Mouse (Mus musculus) embryonic facial prominence, embryonic 14.5 days (tissue): ENCODE data around the gene Arfgef2. TPM values are rescaled to one million over a fixed set of nuclear protein-coding genes. Genes with fewer than 3 reads are reported as not detected.
A peak's percentile ranks its signal among the peaks of the same experiment; 100 is the strongest.

Experiments used
- ATAC-seq: fragments of 200-750 bp; cut with Nextera tagmentation; 2 replicates; pipeline ENCODE4 v1.8.0; 2017; ENCODE audit warnings: low read depth, moderate number of reproducible peaks, moderate TSS enrichment
- DNase-seq: peaks from one replicate; pipeline ENCODE4 v3.0.0-alpha.2; 2015; ENCODE audit warnings: low spot score
- H3K27ac ChIP-seq: fragments of 300-500 bp; sonication (generic); replicated peaks from 2 replicates; pipeline ENCODE4 v1.5.1; 2014; ENCODE audit warnings: low read depth, mild to moderate bottlenecking, low read length, moderate library complexity
- H3K27me3 ChIP-seq: fragments of 300-500 bp; sonication (generic); replicated peaks from 2 replicates; pipeline ENCODE4 v1.6.1; 2014; ENCODE audit warnings: low read length; ENCODE audit not compliant: control insufficient read depth, insufficient read depth
- H3K36me3 ChIP-seq: fragments of 300-500 bp; sonication (generic); 2 replicates; pipeline ENCODE4 v1.6.1; 2014; ENCODE audit warnings: low read length, mixed read lengths; ENCODE audit not compliant: control insufficient read depth, insufficient read depth
- H3K4me1 ChIP-seq: fragments of 300-500 bp; sonication (generic); 2 replicates; pipeline ENCODE4 v1.6.1; 2014; ENCODE audit warnings: antibody characterized with exemption, low read length; ENCODE audit not compliant: control insufficient read depth, insufficient read depth
- H3K4me2 ChIP-seq: fragments of 300-500 bp; sonication (generic); 2 replicates; pipeline ENCODE4 v1.6.1; 2014; ENCODE audit warnings: low read depth, mild to moderate bottlenecking, low read length, moderate library complexity, mixed read lengths
- H3K4me3 ChIP-seq: fragments of 300-500 bp; sonication (generic); 2 replicates; pipeline ENCODE4 v1.5.1; 2014; ENCODE audit warnings: low read depth, mild to moderate bottlenecking, low read length
- H3K9ac ChIP-seq: fragments of 300-500 bp; sonication (generic); 2 replicates; pipeline ENCODE4 v1.6.1; 2014; ENCODE audit warnings: low read depth, mild to moderate bottlenecking, low read length, moderate library complexity, mixed read lengths
- H3K9me3 ChIP-seq: fragments of 300-500 bp; sonication (generic); 2 replicates; pipeline ENCODE4 v1.6.1; 2016; ENCODE audit warnings: low read length; ENCODE audit not compliant: control insufficient read depth
- WGBS: fragments of 180-500 bp; shearing (Covaris S2); extraction: QIAGEN DNeasy Blood & Tissue Kit; methylation state at CpG from one replicate; pipeline ENCODE4 v1.1.7; 2014; 5-methylcytosine and 5-hydroxymethylcytosine counted together
- polyA plus RNA-seq: library from polyadenylated mRNA; unstranded; fragments of >200 nt; fragmentation: Nextera tagmentation; extraction: Ambion mirVana; gene quantifications from 2 replicates; pipeline ENCODE4 v1.2.1, GENCODE M21; 2014

The Arfgef2 gene
- polyA plus RNA-seq, 1 experiment from 2014 or later, result 7.1 TPM

GRCm38 (mm10) chr2:166896368-166896767, 91.0 kb downstream of the Arfgef2 start:
- 75% methylated on average over 12 of the region's 13 CpGs for WGBS
- no peak overlapping the region for H3K4me2 ChIP-seq
- H3K4me1 ChIP-seq, result no peaks in the 10 kb centered on the region
- no peak overlapping the region for H3K4me3 ChIP-seq
- no peak overlapping the region for H3K27ac ChIP-seq
- no peak for DNase-seq
- peaks cover 30% of the 10 kb centered on the region for H3K36me3 ChIP-seq
- no peaks in the 10 kb centered on the region for H3K9me3 ChIP-seq
- H3K27me3 ChIP-seq, result no peaks in the 10 kb centered on the region
- H3K9ac ChIP-seq, result no peak overlapping the region
- no peak for ATAC-seq

GRCm38 (mm10) chr2:166896974-166897373, 91.6 kb downstream of the Arfgef2 start:
- Histone ChIP-seq H3K36me3 (peaks cover 24% of the 10 kb centered on the region), H3K9ac (no peak overlapping the region), H3K9me3 (no peaks in the 10 kb centered on the region), H3K4me3 (no peak overlapping the region), H3K27ac (no peak overlapping the region), H3K27me3 (no peaks in the 10 kb centered on the region), H3K4me1 (no peaks in the 10 kb centered on the region), H3K4me2 (no peak overlapping the region)
- no peak for DNase-seq
- no peak for ATAC-seq
- WGBS, result 87% methylated on average over 12 of the region's 12 CpGs

- Histone ChIP-seq H3K36me3 (peaks cover 7% of the 10 kb centered on the region), H3K4me1 (no peaks in the 10 kb centered on the region), H3K27me3 (no peaks in the 10 kb centered on the region), H3K27ac (no peak overlapping the region), H3K9ac (no peak overlapping the region), H3K4me3 (no peak overlapping the region), H3K9me3 (no peaks in the 10 kb centered on the region), H3K4me2 (no peak overlapping the region)
- DNase-seq, result no peak
- 75% methylated on average over 2 of the region's 2 CpGs for WGBS
- ATAC-seq, result no peak
These were observed 93.8 kb downstream of the Arfgef2 start for GRCm38 (mm10) chr2:166899161-166899560.

DNA sequence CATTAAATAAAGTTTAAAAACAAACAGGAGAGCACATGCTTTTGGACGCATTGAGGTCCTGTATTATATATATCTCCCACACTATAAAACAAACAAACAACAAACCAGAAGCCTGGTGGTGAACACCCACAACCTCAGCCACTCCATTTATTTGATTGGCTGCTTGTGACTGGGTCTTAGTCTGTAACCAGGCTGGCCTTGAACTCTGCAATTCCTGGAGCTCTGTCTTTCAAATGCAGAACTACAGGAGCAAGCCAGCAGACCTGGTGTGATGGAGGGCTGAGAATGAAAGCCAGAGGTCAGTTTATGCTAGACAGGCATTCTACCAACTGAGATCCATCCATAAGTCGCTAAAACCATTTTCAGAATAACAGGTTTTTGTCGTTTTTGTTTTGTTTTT, 94.4 kb downstream of the Arfgef2 start:
- Histone ChIP-seq H3K9ac (no peak overlapping the region), H3K27ac (no peak overlapping the region), H3K4me3 (no peak overlapping the region), H3K27me3 (no peaks in the 10 kb centered on the region), H3K4me2 (no peak overlapping the region), H3K36me3 (peaks cover 1% of the 10 kb centered on the region), H3K9me3 (no peaks in the 10 kb centered on the region), H3K4me1 (no peaks in the 10 kb centered on the region)
- DNase-seq (no peak), ATAC-seq (no peak)
- 59% methylated on average over 3 of the region's 3 CpGs for WGBS

- H3K36me3 ChIP-seq, result no peaks in the 10 kb centered on the region
- WGBS, result 89% methylated on average over 8 of the region's 8 CpGs
- H3K9me3 ChIP-seq, result no peaks in the 10 kb centered on the region
- no peak overlapping the region for H3K4me2 ChIP-seq
- no peak for DNase-seq
- H3K27me3 ChIP-seq, result no peaks in the 10 kb centered on the region
- no peak overlapping the region for H3K9ac ChIP-seq
- no peak overlapping the region for H3K27ac ChIP-seq
- no peak overlapping the region for H3K4me3 ChIP-seq
- no peak for ATAC-seq
- no peaks in the 10 kb centered on the region for H3K4me1 ChIP-seq
These were observed 95.6 kb downstream of the Arfgef2 start for GRCm38 (mm10) chr2:166900792-166901505.

GRCm38 (mm10) chr2:166903719-166904282, 98.4 kb downstream of the Arfgef2 start:
- H3K36me3 ChIP-seq, result no peaks in the 10 kb centered on the region
- H3K27ac ChIP-seq, result no peak overlapping the region
- no peak overlapping the region for H3K9ac ChIP-seq
- ATAC-seq, result no peak
- H3K4me2 ChIP-seq, result no peak overlapping the region
- no peak overlapping the region for H3K4me3 ChIP-seq
- peaks cover 7% of the 10 kb centered on the region for H3K4me1 ChIP-seq
- whole genome bisulfite sequencing, result 93% methylated on average over 6 of the region's 6 CpGs
- no peaks in the 10 kb centered on the region for H3K27me3 ChIP-seq
- DNase-seq, result no peak
- H3K9me3 ChIP-seq, result no peaks in the 10 kb centered on the region

- WGBS, result 0% methylated on average over 21 of the region's 80 CpGs
These were observed 100.5 kb downstream of the Arfgef2 start, which contains the start of gene Cse1l for GRCm38 (mm10) chr2:166905711-166906522. TSS of gene Cse1l (plus strand) at chr2:166906040.

DNA sequence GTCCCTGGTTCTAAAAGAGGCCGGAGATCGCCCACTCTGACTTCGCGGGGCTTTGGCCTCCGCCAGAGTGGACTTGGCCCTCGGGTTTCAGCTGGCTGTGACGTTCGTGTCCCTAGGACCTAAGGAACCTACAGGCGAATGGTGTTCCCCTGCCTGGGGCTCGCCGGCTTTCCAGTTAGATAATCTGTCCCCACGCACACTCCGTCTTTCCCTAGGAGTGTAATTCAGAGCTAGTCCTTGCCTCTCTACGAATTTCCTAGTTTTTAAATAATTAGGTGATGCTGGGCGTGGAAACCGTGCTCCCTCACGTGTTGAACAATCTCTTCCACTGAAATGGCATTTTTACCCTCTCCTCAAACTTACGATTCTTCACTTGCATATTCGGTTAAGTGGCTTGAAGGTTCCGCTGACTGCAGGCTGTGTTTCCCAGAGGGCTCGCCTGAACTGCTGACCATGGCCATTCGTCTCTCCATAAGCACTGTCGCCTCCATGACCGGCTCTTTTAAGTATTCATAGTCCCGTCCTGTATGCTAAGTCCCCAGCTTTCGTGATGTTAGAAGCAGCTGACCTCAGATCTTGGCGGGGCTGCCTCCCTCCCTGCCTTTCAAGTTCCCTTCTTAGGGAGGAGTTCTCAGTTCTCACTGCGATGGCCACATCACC, 101.3 kb downstream of the Arfgef2 start:
- H3K4me3 ChIP-seq, result peak overlapping the region; percentile 58
- DNase-seq, result no peak
- peak overlapping the region; percentile 98 for H3K27ac ChIP-seq
- WGBS, result under 1% methylated on average over 23 of the region's 28 CpGs
- peak overlapping the region; percentile 90 for H3K9ac ChIP-seq
- peaks cover 7% of the 10 kb centered on the region for H3K4me1 ChIP-seq
- no peaks in the 10 kb centered on the region for H3K9me3 ChIP-seq
- ATAC-seq, result peak; percentile 20
- peak overlapping the region; percentile 70 for H3K4me2 ChIP-seq
- H3K36me3 ChIP-seq, result peaks cover 4% of the 10 kb centered on the region; the same call in 1 of the 2 replicates
- H3K27me3 ChIP-seq, result no peaks in the 10 kb centered on the region

More at GRCm38 (mm10) chr2:166905711-166906522, 100.5 kb downstream of the Arfgef2 start, which contains the start of gene Cse1l:
- no peaks in the 10 kb centered on the region for H3K9me3 ChIP-seq
- DNase-seq (peak; percentile 99), ATAC-seq (peak; percentile 98)
- no peaks in the 10 kb centered on the region for H3K27me3 ChIP-seq
- H3K36me3 ChIP-seq, result peaks cover 4% of the 10 kb centered on the region; the same call in 1 of the 2 replicates
- H3K9ac ChIP-seq, result peak within 1 kb of the TSS; percentile 90
- H3K4me3 ChIP-seq, result peak within 1 kb of the TSS; percentile 58
- peak within 1 kb of the TSS; percentile 70 for H3K4me2 ChIP-seq
- H3K4me1 ChIP-seq, result peaks cover 7% of the 10 kb centered on the region
- peak within 1 kb of the TSS; percentile 98 for H3K27ac ChIP-seq
